Mouse (Mus musculus): ENCODE measurements around the gene Psmb4. TPM values are rescaled to one million over a fixed set of nuclear protein-coding genes. Genes with fewer than 3 reads are reported as not detected.
"Not testable (repeated sequence)": the region's sequence is repeated elsewhere in the genome, so short reads cannot be mapped to it uniquely, and the experiment has no call there.

The Psmb4 gene
- polyA plus RNA-seq, 1 experiment, result 281 TPM

GRCm38 (mm10) chr3:94924688-94925087, 37.9 kb upstream of the Psmb4 start:
- TF ChIP-seq CTCF (IDR thresholded peaks at IDR 0.05; ENCODE audit: low read depth, low read length) (no peak), POLR2A (IDR thresholded peaks at IDR 0.05; ENCODE audit: borderline replicate concordance, low read depth, low read length) (no peak)
- H3K4me3 ChIP-seq (ENCODE audit: insufficient read depth, low read length), result no peak overlapping the region
- no peak overlapping the region for H3K27ac ChIP-seq (ENCODE audit: insufficient read depth, low read depth, low read length)
- peaks cover 3% of the 10 kb centered on the region; the same call in 1 of the 2 replicates for H3K4me1 ChIP-seq (ENCODE audit: control insufficient read depth, insufficient read depth, low read length)

- H3K4me3 ChIP-seq (ENCODE audit: insufficient read depth, low read length), result no peak overlapping the region
- H3K4me1 ChIP-seq (ENCODE audit: control insufficient read depth, insufficient read depth, low read length), result no peaks in the 10 kb centered on the region
- TF ChIP-seq POLR2A (IDR thresholded peaks at IDR 0.05; ENCODE audit: borderline replicate concordance, low read depth, low read length) (no peak), CTCF (IDR thresholded peaks at IDR 0.05; ENCODE audit: low read depth, low read length) (no peak)
- H3K27ac ChIP-seq (ENCODE audit: insufficient read depth, low read depth, low read length), result no peak overlapping the region
Observed at GRCm38 (mm10) chr3:94922333-94922732, 35.6 kb upstream of the Psmb4 start.

- Histone ChIP-seq H3K4me3 (ENCODE audit: insufficient read depth, low read length) (no peak overlapping the region), H3K27ac (ENCODE audit: insufficient read depth, low read depth, low read length) (no peak overlapping the region), H3K4me1 (ENCODE audit: control insufficient read depth, insufficient read depth, low read length) (no peaks in the 10 kb centered on the region)
- TF ChIP-seq CTCF (IDR thresholded peaks at IDR 0.05; ENCODE audit: low read depth, low read length) (no peak), POLR2A (IDR thresholded peaks at IDR 0.05; ENCODE audit: borderline replicate concordance, low read depth, low read length) (no peak)
Observed at GRCm38 (mm10) chr3:94921104-94921503, 34.3 kb upstream of the Psmb4 start.

- TF ChIP-seq CTCF (IDR thresholded peaks at IDR 0.05; ENCODE audit: low read depth, low read length) (no peak), POLR2A (IDR thresholded peaks at IDR 0.05; ENCODE audit: borderline replicate concordance, low read depth, low read length) (no peak)
- Histone ChIP-seq H3K27ac (ENCODE audit: insufficient read depth, low read depth, low read length) (no peak overlapping the region), H3K4me3 (ENCODE audit: insufficient read depth, low read length) (no peak overlapping the region), H3K4me1 (ENCODE audit: control insufficient read depth, insufficient read depth, low read length) (peaks cover 1% of the 10 kb centered on the region; the same call in 1 of the 2 replicates)
Observed at GRCm38 (mm10) chr3:94918845-94919244, 32.1 kb upstream of the Psmb4 start.

GRCm38 (mm10) chr3:94917816-94918361, 31.1 kb upstream of the Psmb4 start:
- H3K4me1 ChIP-seq (ENCODE audit: control insufficient read depth, insufficient read depth, low read length), result peaks cover 4% of the 10 kb centered on the region; the same call in 1 of the 2 replicates
- H3K4me3 ChIP-seq (ENCODE audit: insufficient read depth, low read length), result no peak overlapping the region
- no peak overlapping the region for H3K27ac ChIP-seq (ENCODE audit: insufficient read depth, low read depth, low read length)
- TF ChIP-seq POLR2A (IDR thresholded peaks at IDR 0.05; ENCODE audit: borderline replicate concordance, low read depth, low read length) (no peak), CTCF (IDR thresholded peaks at IDR 0.05; ENCODE audit: low read depth, low read length) (no peak)

GRCm38 (mm10) chr3:94915903-94916741, 29.4 kb upstream of the Psmb4 start:
- no peak for TF ChIP-seq CTCF (IDR thresholded peaks at IDR 0.05; ENCODE audit: low read depth, low read length)
- no peak for TF ChIP-seq POLR2A (IDR thresholded peaks at IDR 0.05; ENCODE audit: borderline replicate concordance, low read depth, low read length)
- Histone ChIP-seq H3K4me1 (ENCODE audit: control insufficient read depth, insufficient read depth, low read length) (peaks cover 4% of the 10 kb centered on the region; the same call in 1 of the 2 replicates), H3K4me3 (ENCODE audit: insufficient read depth, low read length) (no peak overlapping the region), H3K27ac (ENCODE audit: insufficient read depth, low read depth, low read length) (no peak overlapping the region)

- Histone ChIP-seq H3K27ac (ENCODE audit: insufficient read depth, low read depth, low read length) (no peak overlapping the region), H3K4me1 (ENCODE audit: control insufficient read depth, insufficient read depth, low read length) (peaks cover 4% of the 10 kb centered on the region; the same call in 1 of the 2 replicates), H3K4me3 (ENCODE audit: insufficient read depth, low read length) (no peak overlapping the region)
- TF ChIP-seq POLR2A (IDR thresholded peaks at IDR 0.05; ENCODE audit: borderline replicate concordance, low read depth, low read length), result no peak
- TF ChIP-seq CTCF (IDR thresholded peaks at IDR 0.05; ENCODE audit: low read depth, low read length), result no peak
Observed at GRCm38 (mm10) chr3:94913801-94914200, 27.0 kb upstream of the Psmb4 start.

- H3K27ac ChIP-seq (ENCODE audit: insufficient read depth, low read depth, low read length), result no peak overlapping the region
- TF ChIP-seq POLR2A (IDR thresholded peaks at IDR 0.05; ENCODE audit: borderline replicate concordance, low read depth, low read length), result no peak
- TF ChIP-seq CTCF (IDR thresholded peaks at IDR 0.05; ENCODE audit: low read depth, low read length), result no peak
- no peak overlapping the region for H3K4me3 ChIP-seq (ENCODE audit: insufficient read depth, low read length)
- peaks cover 4% of the 10 kb centered on the region; the same call in 1 of the 2 replicates for H3K4me1 ChIP-seq (ENCODE audit: control insufficient read depth, insufficient read depth, low read length)
Observed at GRCm38 (mm10) chr3:94911050-94911693, 24.4 kb upstream of the Psmb4 start.

- H3K4me1 ChIP-seq (ENCODE audit: control insufficient read depth, insufficient read depth, low read length), result no peaks in the 10 kb centered on the region
- H3K4me3 ChIP-seq (ENCODE audit: insufficient read depth, low read length), result no peak overlapping the region
- TF ChIP-seq POLR2A (IDR thresholded peaks at IDR 0.05; ENCODE audit: borderline replicate concordance, low read depth, low read length) (no peak), CTCF (IDR thresholded peaks at IDR 0.05; ENCODE audit: low read depth, low read length) (no peak)
- H3K27ac ChIP-seq (ENCODE audit: insufficient read depth, low read depth, low read length), result no peak overlapping the region
Observed at GRCm38 (mm10) chr3:94906482-94906881, 19.7 kb upstream of the Psmb4 start.

GRCm38 (mm10) chr3:94904759-94905158, 18.0 kb upstream of the Psmb4 start:
- H3K4me1 ChIP-seq (ENCODE audit: control insufficient read depth, insufficient read depth, low read length); H3K4me3 ChIP-seq (ENCODE audit: insufficient read depth, low read length); H3K27ac ChIP-seq (ENCODE audit: insufficient read depth, low read depth, low read length): not testable (repeated sequence)

Measured in bone marrow macrophage, adult 2 months (primary cell).